In the genomic region with DNA sequence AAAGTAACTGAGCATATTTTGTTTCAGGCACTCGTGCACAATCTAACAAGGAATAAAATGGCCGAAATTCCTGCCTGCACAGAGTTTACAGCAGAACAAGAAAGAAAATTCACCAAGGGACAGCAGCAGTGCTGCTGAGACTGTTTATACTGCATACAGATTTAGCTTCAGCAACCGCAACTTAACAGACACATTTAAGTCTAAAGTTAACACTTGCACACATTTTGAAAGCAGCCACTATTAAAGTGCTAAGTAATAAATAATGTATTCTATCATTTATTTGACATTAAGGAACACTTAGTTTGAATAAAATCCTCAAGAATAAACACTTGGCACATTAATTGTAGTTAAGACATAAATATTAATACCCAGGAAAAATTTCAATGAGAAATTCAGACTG, we compare ENCODE assay signal across 27 mouse cellular contexts.
"Had no signal": no experiment of that assay in that cellular context is flagged by ENCODE, and none has a peak within 500 bp of the region (broad histone marks: within the 10 kb centered on the region; RNA-seq: fewer than 3 reads in every experiment).

No protein-coding gene starts in this region.

- H3K4me2 ChIP-seq: heart, embryonic 11.5 days; heart, embryonic 13.5 days; heart, embryonic 15.5 days; hindbrain, embryonic 13.5 days; hindbrain, embryonic 15.5 days; kidney, embryonic 15.5 days; limb, embryonic 13.5 days; limb, embryonic 15.5 days; liver, embryonic 12.5 days had no signal

- H3K36me3 ChIP-seq: heart, embryonic 13.5 days; heart, embryonic 15.5 days; hindbrain, embryonic 13.5 days; hindbrain, embryonic 15.5 days; kidney, embryonic 15.5 days; limb, embryonic 13.5 days; limb, embryonic 15.5 days; liver, embryonic 12.5 days had no signal

- H3K4me1 ChIP-seq: heart, embryonic 13.5 days; heart, embryonic 15.5 days; kidney, embryonic 15.5 days; limb, embryonic 13.5 days; limb, embryonic 15.5 days; liver, embryonic 12.5 days had no signal

- H3K9ac ChIP-seq: heart, embryonic 13.5 days; heart, embryonic 15.5 days; hindbrain, embryonic 13.5 days; hindbrain, embryonic 15.5 days; kidney, embryonic 15.5 days; limb, embryonic 13.5 days; limb, embryonic 15.5 days; liver, embryonic 12.5 days; liver, embryonic 14.5 days had no signal

- H3K4me3 ChIP-seq: heart, adult 2 months; heart, embryonic 13.5 days; heart, embryonic 15.5 days; hindbrain, embryonic 13.5 days; hindbrain, embryonic 15.5 days; kidney, embryonic 15.5 days; limb, embryonic 13.5 days; limb, embryonic 15.5 days; liver, embryonic 12.5 days had no signal

- DNase-seq: gastrocnemius, postnatal 14 days; gastrocnemius, postnatal 36 days; heart, adult 11 months; heart, adult 2 months; heart, postnatal 14 days; heart, postnatal 36 days; kidney, adult 11 months; kidney, adult 2 months; kidney, adult 9 months; kidney, postnatal 14 days; kidney, postnatal 36 days; layer of hippocampus, adult 9-11 months; layer of hippocampus, postnatal 36 days; left cerebral cortex, postnatal 4 days had no signal

- H3K27me3 ChIP-seq: heart, embryonic 13.5 days; heart, embryonic 15.5 days; hindbrain, embryonic 13.5 days; hindbrain, embryonic 15.5 days; kidney, embryonic 15.5 days; limb, embryonic 13.5 days; limb, embryonic 15.5 days; liver, embryonic 12.5 days had no signal

- H3K9me3 ChIP-seq: heart, embryonic 13.5 days; heart, embryonic 15.5 days; hindbrain, embryonic 13.5 days; hindbrain, embryonic 15.5 days; kidney, embryonic 15.5 days; limb, embryonic 13.5 days; limb, embryonic 15.5 days; liver, embryonic 12.5 days had no signal

- H3K27ac ChIP-seq: heart, adult 2 months; heart, embryonic 13.5 days; heart, embryonic 15.5 days; hindbrain, embryonic 13.5 days; hindbrain, embryonic 15.5 days; hindbrain, postnatal 0 days; kidney, embryonic 15.5 days; kidney, postnatal 0 days; limb, embryonic 13.5 days; limb, embryonic 15.5 days; liver, embryonic 12.5 days; liver, embryonic 14.5 days had no signal

- ATAC-seq: hindbrain, postnatal 0 days; intestine, embryonic 16.5 days; liver, embryonic 12.5 days had no signal
